Mouse (Mus musculus) MEL (cell line): ENCODE measurements around the gene Rnf141. TPM values are rescaled to one million over a fixed set of nuclear protein-coding genes. Genes with fewer than 3 reads are reported as not detected.

Source experiments
- DNase-seq: peaks from one replicate; pipeline ENCODE4 v3.0.0; 2011; ENCODE audit warnings: low read depth, low spot score
- H3K27ac ChIP-seq: 2 replicates; pipeline ENCODE4 v1.5.1; 2012; ENCODE audit warnings: low read depth, mild to moderate bottlenecking, control low read depth, low read length, moderate library complexity; ENCODE audit not compliant: control insufficient read depth
- H3K27me3 ChIP-seq, 2 experiments: fragments of 150-350 bp in 1 of 2; sonication (generic) in 1 of 2; 2 replicates each; pipeline ENCODE4 v1.6.1; 2012; ENCODE audit warnings: low read length in 2 of 2, mild to moderate bottlenecking in 2 of 2, improper control_type of control experiment in 1 of 2, moderate library complexity in 1 of 2; ENCODE audit not compliant: insufficient read depth in 2 of 2, control insufficient read depth in 1 of 2
- H3K36me3 ChIP-seq, 2 experiments: 2 replicates each; pipeline ENCODE4 v1.6.1; 2012 to 2014; ENCODE audit warnings: low read length in 2 of 2, improper control_type of control experiment in 1 of 2, inconsistent platforms in 1 of 2, mild to moderate bottlenecking in 1 of 2; ENCODE audit not compliant: insufficient read depth in 2 of 2, control insufficient read depth in 1 of 2
- H3K4me1 ChIP-seq, 2 experiments: fragments of 150-350 bp in 1 of 2; sonication (generic) in 1 of 2; 2 replicates each; pipeline ENCODE4 v1.6.1; 2012; ENCODE audit warnings: low read length in 2 of 2, improper control_type of control experiment in 1 of 2, mild to moderate bottlenecking in 1 of 2; ENCODE audit not compliant: insufficient read depth in 2 of 2, control insufficient read depth in 1 of 2
- H3K4me3 ChIP-seq, 2 experiments: fragments of 150-350 bp in 1 of 2; sonication (generic) in 1 of 2; 2 replicates each; pipeline ENCODE4 v1.5.1; 2012; ENCODE audit warnings: low read depth in 2 of 2, low read length in 2 of 2, mild to moderate bottlenecking in 2 of 2, moderate library complexity in 2 of 2, control low read depth in 1 of 2, improper control_type of control experiment in 1 of 2; ENCODE audit not compliant: control insufficient read depth in 1 of 2, insufficient read depth in 1 of 2
- H3K79me2 ChIP-seq: 2 replicates; pipeline ENCODE4 v1.6.1; 2012; ENCODE audit warnings: mild to moderate bottlenecking, low read length, moderate library complexity; ENCODE audit not compliant: control insufficient read depth, poor library complexity, insufficient read depth
- H3K9ac ChIP-seq: 2 replicates; pipeline ENCODE4 v1.6.1; 2012; ENCODE audit warnings: low read depth, mild to moderate bottlenecking, control low read depth, low read length, moderate library complexity; ENCODE audit not compliant: control insufficient read depth, poor library complexity, severe bottlenecking
- H3K9me3 ChIP-seq: fragments of 150-350 bp; sonication (generic); replicated peaks from 2 replicates; pipeline ENCODE4 v1.6.1; 2012; ENCODE audit warnings: mild to moderate bottlenecking, low read length, improper control_type of control experiment, moderate library complexity; ENCODE audit not compliant: insufficient read depth
- BHLHE40 ChIP-seq: IDR thresholded peaks from 2 replicates; pipeline ENCODE4 v1.6.1; 2012; ENCODE audit warnings: low read depth, mild to moderate bottlenecking, inconsistent platforms, low read length, improper control_type of control experiment, borderline replicate concordance
- CHD1 ChIP-seq: IDR thresholded peaks from 2 replicates; pipeline ENCODE4 v1.6.1; 2012; ENCODE audit warnings: low read depth, mild to moderate bottlenecking, inconsistent platforms, low read length, improper control_type of control experiment
- CHD2 ChIP-seq: IDR thresholded peaks from 2 replicates; pipeline ENCODE4 v1.6.1; 2011; ENCODE audit warnings: low read length, improper control_type of control experiment
- CTCF ChIP-seq, 3 experiments: IDR thresholded peaks in 2 of 3; conservative IDR thresholded peaks in 1 of 3; 2 replicates each; pipeline ENCODE4 v1.5.1; 2011 to 2012; ENCODE audit warnings: low read length in 3 of 3, low read depth in 2 of 3, mild to moderate bottlenecking in 2 of 3, improper control_type of control experiment in 1 of 3, inconsistent platforms in 1 of 3, mixed read lengths in 1 of 3, moderate library complexity in 1 of 3; ENCODE audit not compliant: control insufficient read depth in 1 of 3, insufficient read depth in 1 of 3, poor library complexity in 1 of 3, severe bottlenecking in 1 of 3
- E2F4 ChIP-seq: IDR thresholded peaks from 2 replicates; pipeline ENCODE4 v1.6.1; 2011; ENCODE audit warnings: low read depth, low read length, improper control_type of control experiment, borderline replicate concordance
- ELF1 ChIP-seq: IDR thresholded peaks from 2 replicates; pipeline ENCODE4 v1.6.1; 2014; ENCODE audit warnings: low read depth, mild to moderate bottlenecking, inconsistent platforms, low read length, improper control_type of control experiment, moderate library complexity
- EP300 ChIP-seq, 2 experiments: IDR thresholded peaks; 2 replicates each; pipeline ENCODE4 v1.6.1; 2011; ENCODE audit warnings: improper control_type of control experiment in 2 of 2, low read length in 2 of 2, low read depth in 1 of 2, mild to moderate bottlenecking in 1 of 2
- ETS1 ChIP-seq: IDR thresholded peaks from 2 replicates; pipeline ENCODE4 v1.6.1; 2012; ENCODE audit warnings: low read depth, mild to moderate bottlenecking, inconsistent platforms, low read length, improper control_type of control experiment, moderate library complexity
- GABPA ChIP-seq: IDR thresholded peaks from 2 replicates; pipeline ENCODE4 v1.6.1; 2012; ENCODE audit warnings: low read depth, mild to moderate bottlenecking, inconsistent platforms, low read length, improper control_type of control experiment, moderate library complexity
- GATA1 ChIP-seq: IDR thresholded peaks from 2 replicates; pipeline ENCODE4 v1.6.1; 2011; ENCODE audit warnings: low read depth, low read length, improper control_type of control experiment
- HCFC1 ChIP-seq: IDR thresholded peaks from 2 replicates; pipeline ENCODE4 v1.6.1; 2012; ENCODE audit warnings: low read depth, mild to moderate bottlenecking, inconsistent platforms, low read length, improper control_type of control experiment, moderate library complexity
- JUND ChIP-seq: IDR thresholded peaks from 2 replicates; pipeline ENCODE4 v1.6.1; 2011; ENCODE audit warnings: low read depth, mild to moderate bottlenecking, improper control_type of control experiment, low read length
- KAT2A ChIP-seq: conservative IDR thresholded peaks from 2 replicates; pipeline ENCODE4 v1.6.1; 2012; ENCODE audit warnings: low read depth, low read length, improper control_type of control experiment, inconsistent platforms
- MAX ChIP-seq: IDR thresholded peaks from 2 replicates; pipeline ENCODE4 v1.6.1; 2011; ENCODE audit warnings: low read length, improper control_type of control experiment
- MAZ ChIP-seq: IDR thresholded peaks from 2 replicates; pipeline ENCODE4 v1.6.1; 2012; ENCODE audit warnings: low read depth, mild to moderate bottlenecking, inconsistent platforms, low read length, improper control_type of control experiment
- MEF2A ChIP-seq: IDR thresholded peaks from 2 replicates; pipeline ENCODE4 v1.6.1; 2014; ENCODE audit warnings: low read depth, mild to moderate bottlenecking, inconsistent platforms, low read length, improper control_type of control experiment; ENCODE audit not compliant: poor library complexity, insufficient replicate concordance, severe bottlenecking; ENCODE audit errors: extremely low read depth
- MYB ChIP-seq: IDR thresholded peaks from 2 replicates; pipeline ENCODE4 v1.6.1; 2011; ENCODE audit warnings: mild to moderate bottlenecking, low read depth, low read length, improper control_type of control experiment
- MYC ChIP-seq: IDR thresholded peaks from 2 replicates; pipeline ENCODE4 v1.6.1; 2011; ENCODE audit warnings: low read depth, mild to moderate bottlenecking, low read length, improper control_type of control experiment, moderate library complexity
- NELFE ChIP-seq: IDR thresholded peaks from 2 replicates; pipeline ENCODE4 v1.6.1; 2011; ENCODE audit warnings: low read depth, low read length, improper control_type of control experiment
- POLR2A ChIP-seq, 2 experiments: IDR thresholded peaks; 2 replicates each; pipeline ENCODE4 v1.6.1; 2011 to 2012; ENCODE audit warnings: low read length in 2 of 2, mild to moderate bottlenecking in 2 of 2, control low read depth in 1 of 2, improper control_type of control experiment in 1 of 2, low read depth in 1 of 2, moderate library complexity in 1 of 2; ENCODE audit not compliant: control insufficient read depth in 1 of 2, insufficient read depth in 1 of 2, poor library complexity in 1 of 2
- SIN3A ChIP-seq: IDR thresholded peaks from 2 replicates; pipeline ENCODE4 v1.6.1; 2012; ENCODE audit warnings: low read length, improper control_type of control experiment, inconsistent platforms
- TBP ChIP-seq: IDR thresholded peaks from 2 replicates; pipeline ENCODE4 v1.8.0; 2011; ENCODE audit warnings: low read depth, low read length, improper control_type of control experiment
- TCF12 ChIP-seq: IDR thresholded peaks from 2 replicates; pipeline ENCODE4 v1.6.1; 2014; ENCODE audit warnings: low read depth, mild to moderate bottlenecking, inconsistent platforms, low read length, improper control_type of control experiment, moderate library complexity
- ZKSCAN1 ChIP-seq: IDR thresholded peaks from 2 replicates; pipeline ENCODE4 v1.6.1; 2012; ENCODE audit warnings: low read depth, mild to moderate bottlenecking, inconsistent platforms, low read length, improper control_type of control experiment, moderate library complexity
- ZMIZ1 ChIP-seq: IDR thresholded peaks from 2 replicates; pipeline ENCODE4 v1.6.1; 2012; ENCODE audit warnings: low read depth, mild to moderate bottlenecking, inconsistent platforms, low read length, improper control_type of control experiment, moderate library complexity
- ZNF384 ChIP-seq: IDR thresholded peaks from 2 replicates; pipeline ENCODE4 v1.6.1; 2012; ENCODE audit warnings: low read depth, mild to moderate bottlenecking, inconsistent platforms, low read length, improper control_type of control experiment
- polyA plus RNA-seq, 2 experiments: library from polyadenylated mRNA; stranded (reverse) in 1 of 2; unstranded in 1 of 2; fragments of >175 nt in 1 of 2; fragments of >200 nt in 1 of 2; gene quantifications; 2 replicates each; pipeline versions ENCODE4 v1.2.1 to v1.2.4; 2012; ENCODE audit warnings: low replicate concordance in 2 of 2, low read depth in 1 of 2; ENCODE audit not compliant: insufficient read length in 2 of 2, insufficient read depth in 1 of 2, missing spikeins in 1 of 2
- total RNA-seq: library from RNA; depleted of rRNA; stranded (reverse); fragments of 300-350 nt; gene quantifications from 2 replicates; pipeline ENCODE4 v1.2.3, GENCODE M21; 2012

Gene Rnf141
- total and polyA plus RNA-seq, 3 experiments, result 18.8 to 19.7 TPM; not detected in 1

GRCm38 (mm10) chr7:110774077-110774476, 70.2 kb downstream of the Rnf141 start (continued):
- TF ChIP-seq HCFC1, result no peak
- no peak for TF ChIP-seq E2F4

DNA sequence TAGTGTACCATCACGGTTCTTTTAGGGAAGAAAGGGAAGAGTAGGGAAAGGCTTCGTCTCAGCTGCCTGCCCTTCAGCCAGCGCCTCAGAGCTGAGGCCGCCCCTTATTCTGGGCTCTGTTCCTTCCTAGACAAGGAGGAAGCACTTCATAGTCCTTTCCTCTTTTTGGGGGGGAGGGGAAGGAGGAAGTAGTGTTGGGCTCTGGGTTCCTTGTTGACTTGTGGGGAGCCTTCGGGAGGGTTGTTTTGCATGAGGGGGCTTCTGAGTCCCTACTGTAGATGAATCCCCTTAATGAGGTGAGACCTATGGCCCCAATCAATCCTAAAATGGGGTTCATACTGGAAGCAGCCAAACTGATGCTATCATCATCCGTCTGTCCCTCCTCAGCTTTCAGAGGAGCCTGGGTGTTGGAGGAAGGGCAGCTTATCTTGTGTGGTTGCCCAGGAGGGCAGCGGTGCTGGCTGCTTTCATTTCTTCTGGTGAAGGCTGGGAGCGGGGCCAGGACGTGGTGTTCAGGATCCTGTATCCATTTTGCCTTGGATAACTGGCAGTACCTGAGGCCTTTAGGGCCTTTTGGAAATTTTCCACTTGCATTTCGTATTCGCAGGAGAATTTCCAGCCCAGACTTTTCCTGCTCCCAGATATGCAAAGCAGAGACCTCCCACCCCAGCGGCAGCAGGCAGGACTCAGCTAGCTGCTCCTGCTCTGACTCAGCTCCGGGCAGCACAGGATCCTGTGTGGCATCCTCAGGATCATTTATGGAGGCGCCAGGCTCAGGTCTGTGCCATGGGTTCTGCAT, 70.9 kb downstream of the Rnf141 start:
- Histone ChIP-seq H3K27ac (peak overlapping the region; percentile 91), H3K4me3 (peak overlapping the region; percentile 55 to 83), H3K9me3 (no peaks in the 10 kb centered on the region), H3K9ac (peak overlapping the region; percentile 71), H3K79me2 (peaks cover 6% of the 10 kb centered on the region), H3K36me3 (peaks cover 0 to 54% of the 10 kb centered on the region in 2 experiments; a peak in 2 of 4 replicates), H3K4me1 (peaks cover 15 to 47% of the 10 kb centered on the region in 2 experiments), H3K27me3 (no peaks in the 10 kb centered on the region)
- TF ChIP-seq GATA1, result peak; percentile 77
- no peak for TF ChIP-seq MEF2A
- peak; percentile 66 for TF ChIP-seq CHD2
- TF ChIP-seq ELF1, result peak; percentile 82
- peak in 1 of 2 experiments; percentile 58 for TF ChIP-seq EP300 (IDR thresholded peaks at IDR 0.05; ENCODE audit: low read depth in 1 of 2, low read length in 2 of 2)
- TF ChIP-seq KAT2A, result no peak
- no peak for TF ChIP-seq ZNF384
- 0 out of 2 replicates have a peak, but pooled peaks have one; percentile 10 for TF ChIP-seq MYB
- no peak; the same call in 1 of the 2 replicates for TF ChIP-seq MAX
- no peak for TF ChIP-seq CTCF (IDR thresholded peaks at IDR 0.05 in 2 of 3, conservative IDR thresholded peaks at IDR 0.05 in 1 of 3; ENCODE audit: control insufficient read depth in 1 of 3, insufficient read depth in 1 of 3, low read depth in 2 of 3, low read length in 3 of 3, poor library complexity in 1 of 3, severe bottlenecking in 1 of 3)
- peak in 1 of 2 experiments; percentile 57; a peak in 1 of 4 replicates for TF ChIP-seq POLR2A (IDR thresholded peaks at IDR 0.05; ENCODE audit: control insufficient read depth in 1 of 2, insufficient read depth in 1 of 2, low read depth in 1 of 2, low read length in 2 of 2, poor library complexity in 1 of 2)
- TF ChIP-seq NELFE, result peak; percentile 42; the same call in 1 of the 2 replicates
- peak; percentile 60 for TF ChIP-seq TCF12
- TF ChIP-seq ZKSCAN1, result no peak
- peak; percentile 48; the same call in 1 of the 2 replicates for TF ChIP-seq BHLHE40
- TF ChIP-seq TBP, result peak; percentile 34; the same call in 1 of the 2 replicates
- TF ChIP-seq CHD1, result no peak
- 0 out of 2 replicates have a peak, but pooled peaks have one; percentile 37 for TF ChIP-seq ZMIZ1
- TF ChIP-seq MYC, result 0 out of 2 replicates have a peak, but pooled peaks have one; percentile 39
- 0 out of 2 replicates have a peak, but pooled peaks have one; percentile 48 for TF ChIP-seq JUND
- TF ChIP-seq ETS1, result peak; percentile 56; the same call in 1 of the 2 replicates
- TF ChIP-seq SIN3A, result peak; percentile 71
- 0 out of 2 replicates have a peak, but pooled peaks have one; percentile 57 for TF ChIP-seq HCFC1
- TF ChIP-seq MAZ, result peak; percentile 24; the same call in 1 of the 2 replicates
- TF ChIP-seq GABPA, result no peak
- peak; percentile 89 for DNase-seq
